Mouse (Mus musculus): Measurements from ENCODE around the gene Myh7b.

Gene Myh7b

DNA sequence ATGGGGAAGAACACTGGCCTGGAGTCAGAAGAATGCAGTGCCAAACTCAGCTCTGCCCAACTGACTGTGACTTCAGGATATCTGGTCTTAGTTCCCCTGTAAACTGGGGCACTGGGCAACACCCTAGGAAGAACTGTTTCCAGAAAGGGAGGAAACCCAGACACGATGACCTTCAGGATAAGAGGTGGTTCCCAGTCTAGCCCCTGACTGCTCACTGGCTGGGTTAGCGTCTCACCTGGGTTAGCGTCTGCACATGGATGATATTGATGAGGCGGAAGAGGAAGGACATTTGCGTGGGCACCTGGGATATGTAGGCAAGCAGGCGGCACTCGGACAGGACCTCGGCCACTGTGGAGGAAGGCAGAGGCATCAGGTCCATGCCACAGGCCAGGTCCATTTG lies 24.9 kb downstream of the Myh7b start:
- DNase-seq (ENCODE audit: low spot score), result no peak

DNA sequence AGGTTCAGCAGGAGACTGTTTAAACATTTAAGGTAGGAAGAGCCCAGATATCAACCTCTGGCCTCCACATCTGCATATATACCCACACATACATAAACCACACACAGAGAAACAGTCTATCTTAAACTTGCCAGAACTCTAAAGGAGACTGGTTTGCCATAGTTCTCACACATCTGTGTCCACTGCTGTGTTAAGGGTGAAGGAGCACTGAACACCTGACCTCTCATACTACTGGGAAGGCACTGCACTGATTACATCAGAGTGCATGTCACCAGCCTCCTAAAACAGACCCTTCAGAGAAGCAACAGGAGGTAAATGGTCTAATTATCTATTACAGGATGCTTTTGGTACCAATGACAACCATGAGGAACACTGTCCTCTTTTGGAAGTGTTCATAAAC lies 25.9 kb downstream of the Myh7b start:
- DNase-seq (ENCODE audit: low spot score), result no peak

DNA sequence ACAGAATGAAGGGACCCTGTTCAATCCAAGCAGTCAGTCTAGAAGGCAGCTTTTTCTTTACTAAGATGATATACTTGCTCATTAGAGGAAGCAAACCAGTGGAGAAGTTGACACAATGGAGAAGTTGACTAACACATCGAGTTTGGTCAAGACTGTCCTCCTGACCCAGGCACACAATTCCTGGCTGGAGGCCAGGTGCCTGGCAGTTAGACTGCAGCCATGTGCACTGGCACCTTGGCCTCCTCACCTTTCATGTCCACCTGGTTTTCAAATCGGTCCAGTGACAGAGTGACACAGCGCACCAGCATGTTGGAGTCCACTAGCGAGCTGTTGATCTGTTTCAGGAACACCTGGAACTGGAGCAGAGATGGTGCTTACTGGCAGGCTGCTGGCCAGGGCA lies 26.4 kb downstream of the Myh7b start:
- no peak for DNase-seq (ENCODE audit: low spot score)

DNA sequence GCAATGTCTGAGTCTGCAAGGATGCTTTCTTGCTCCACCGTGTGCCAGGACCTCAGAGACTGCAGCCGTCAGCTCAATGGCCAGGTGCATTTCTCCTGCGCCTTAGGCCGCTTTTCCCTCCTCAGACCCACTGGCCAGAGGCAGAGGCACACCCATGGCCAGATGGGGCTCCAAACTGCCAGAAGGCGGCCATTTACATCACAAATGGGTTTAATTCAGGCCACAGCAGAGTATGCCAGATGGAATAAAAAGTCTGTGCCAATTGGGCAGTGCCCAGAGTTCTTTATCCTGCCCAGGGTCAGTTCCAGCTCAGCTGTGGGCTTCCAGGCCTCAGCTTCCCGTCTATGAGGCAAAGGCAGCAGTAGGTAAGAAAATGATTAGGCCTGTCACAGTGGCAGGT lies 29.6 kb downstream of the Myh7b start:
- no peak for DNase-seq (ENCODE audit: low spot score)

DNA sequence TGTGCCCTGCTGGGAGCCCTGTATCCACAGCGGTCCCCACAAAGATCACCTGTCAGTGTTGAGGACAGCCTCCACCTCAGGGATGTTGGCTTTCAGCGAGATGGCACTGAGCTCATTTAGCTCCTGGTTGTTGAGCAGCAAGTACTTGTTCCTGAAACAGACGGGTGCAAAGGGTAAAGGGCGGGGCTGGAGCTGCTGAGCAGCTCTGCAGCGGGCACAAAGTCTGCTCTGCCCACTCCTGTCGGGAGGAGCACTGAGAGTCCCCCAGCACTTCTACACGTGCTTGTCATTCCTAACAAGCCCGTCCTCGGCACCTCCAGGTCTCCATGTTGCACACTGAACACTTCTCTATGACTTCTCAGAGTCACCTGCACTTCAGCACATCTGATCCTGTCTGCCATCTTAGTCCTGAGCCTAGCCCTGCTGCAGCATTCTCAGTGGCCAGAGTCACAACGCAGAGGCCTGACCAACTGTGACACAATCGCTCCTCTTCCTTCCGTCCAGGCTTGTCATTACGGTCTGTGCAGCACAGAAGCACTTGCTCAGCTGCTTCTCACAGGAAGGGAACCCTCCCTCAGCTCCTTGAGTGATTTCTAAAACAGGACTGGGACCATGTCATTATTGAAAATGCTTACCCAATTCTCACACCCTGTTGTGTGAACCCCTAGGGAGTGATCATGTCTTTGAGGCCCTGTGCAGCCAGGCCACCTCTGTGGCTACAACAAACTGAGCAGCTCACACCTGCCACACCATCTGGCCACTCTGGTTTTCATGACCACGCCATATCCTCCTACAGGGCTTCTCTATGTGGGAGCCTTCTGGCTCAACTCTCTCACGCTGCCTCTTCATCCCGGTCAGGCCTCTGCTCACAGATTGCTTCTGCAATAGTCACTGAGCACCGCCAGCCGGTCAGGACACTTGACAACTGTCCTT lies 30.8 kb downstream of the Myh7b start:
- no peak for DNase-seq (ENCODE audit: low spot score)

DNA sequence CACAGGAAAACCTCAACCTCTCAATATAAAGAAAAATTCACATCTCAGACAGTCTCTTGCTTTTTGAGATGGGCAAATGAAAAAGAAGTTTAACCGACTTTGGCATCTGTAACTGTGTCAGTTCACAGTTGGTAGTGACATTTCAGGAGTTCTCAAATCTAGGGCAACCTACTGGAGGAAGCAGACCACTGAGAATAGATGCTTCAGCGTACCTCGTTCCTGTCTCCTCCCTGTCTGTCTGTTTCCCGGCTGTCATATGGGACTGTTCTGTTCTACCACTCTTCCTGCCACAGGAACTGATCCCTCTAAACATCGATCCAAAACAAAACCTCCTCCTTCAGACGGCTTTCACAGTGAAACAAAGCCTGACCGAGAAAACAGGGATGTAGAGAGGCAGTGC lies 34.7 kb downstream of the Myh7b start:
- DNase-seq (ENCODE audit: low spot score), result no peak

DNA sequence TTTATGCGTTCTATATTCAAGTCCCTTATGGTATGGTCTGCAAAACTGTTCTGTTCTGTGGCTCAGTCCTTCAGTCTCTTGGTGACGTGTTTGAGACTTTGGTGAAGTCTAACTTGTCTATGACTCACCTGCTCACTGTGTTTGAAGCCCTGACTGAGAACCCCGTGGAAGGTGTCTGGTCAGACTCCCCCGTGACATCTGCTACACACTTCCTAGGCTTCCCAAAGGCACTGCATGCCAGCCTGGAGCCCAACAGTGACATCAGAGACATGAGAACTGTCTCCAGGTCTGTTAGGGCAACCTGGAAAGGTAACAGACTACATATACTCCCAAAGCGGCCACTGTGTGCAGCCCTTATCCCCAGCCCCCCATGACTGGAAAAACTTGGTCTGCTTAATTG lies 41.6 kb downstream of the Myh7b start:
- no peak for DNase-seq (ENCODE audit: low spot score)

DNA sequence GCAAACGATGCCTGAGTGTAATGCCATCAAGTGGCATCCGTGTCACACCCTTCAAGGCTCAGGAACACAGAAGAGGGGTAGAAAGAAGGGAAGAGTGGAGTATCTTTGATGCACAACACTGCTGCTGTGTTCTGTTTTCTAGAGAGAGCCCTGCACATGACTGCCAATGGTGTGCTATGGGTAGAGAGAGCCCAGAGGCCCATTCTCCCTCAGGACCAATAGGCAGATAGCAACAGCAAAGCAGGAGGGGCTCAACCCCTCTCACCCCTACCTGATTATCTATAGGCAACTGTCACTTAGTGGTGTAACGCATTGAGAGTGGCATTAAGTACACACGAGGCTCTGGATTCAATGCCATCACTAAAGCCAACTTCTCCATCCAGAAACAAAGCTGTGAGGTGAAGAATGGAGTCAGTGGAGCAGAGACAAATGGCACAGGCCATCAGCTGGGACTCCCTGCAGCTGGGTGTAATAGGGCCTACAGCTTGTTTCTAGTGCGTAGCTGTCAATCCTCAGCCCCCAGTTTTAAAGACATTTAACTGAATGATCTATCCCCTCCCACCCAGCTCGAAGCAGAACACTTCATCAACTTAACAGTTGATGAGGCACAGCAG lies 44.9 kb downstream of the Myh7b start:
- no peak for DNase-seq (ENCODE audit: low spot score)

DNA sequence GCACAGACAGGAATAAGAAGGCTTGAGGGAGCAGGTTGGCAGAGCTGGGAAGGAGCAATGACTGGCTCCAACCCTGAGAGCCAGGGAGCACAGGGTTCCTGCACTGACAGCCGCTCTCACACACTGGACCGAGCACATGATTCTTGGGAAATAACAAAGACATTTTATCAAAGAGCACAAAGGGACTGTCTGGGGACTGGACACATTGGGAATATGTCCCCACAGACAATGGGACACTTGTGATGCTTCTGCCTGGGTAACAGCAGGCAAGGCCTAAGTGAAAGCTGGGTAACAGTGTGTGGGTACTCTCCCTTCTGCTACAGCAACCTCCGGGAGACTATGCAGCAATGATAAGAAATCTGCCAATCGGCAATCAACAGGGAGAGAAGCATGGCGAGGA lies 51.4 kb downstream of the Myh7b start:
- no peak for DNase-seq (ENCODE audit: low spot score)

DNA sequence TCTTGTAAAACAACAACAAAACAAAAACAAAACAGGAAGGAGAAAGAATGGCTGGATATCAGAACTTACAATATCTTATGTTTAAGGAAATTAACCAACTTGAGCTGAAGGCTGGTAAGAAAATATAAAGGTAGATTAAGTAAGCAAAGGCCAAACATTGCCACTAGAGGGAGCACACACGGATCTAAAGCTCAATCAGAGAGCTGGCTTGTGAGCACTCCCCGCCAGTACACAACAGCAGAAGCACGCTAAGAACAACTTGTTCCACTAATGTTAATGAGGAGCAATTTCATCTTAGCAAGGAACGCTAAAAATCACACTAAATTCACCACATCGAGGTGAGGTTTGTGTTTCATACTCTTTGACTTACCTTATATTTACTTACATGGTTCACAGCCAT lies 52.1 kb downstream of the Myh7b start:
- no peak for DNase-seq (ENCODE audit: low spot score)

DNA sequence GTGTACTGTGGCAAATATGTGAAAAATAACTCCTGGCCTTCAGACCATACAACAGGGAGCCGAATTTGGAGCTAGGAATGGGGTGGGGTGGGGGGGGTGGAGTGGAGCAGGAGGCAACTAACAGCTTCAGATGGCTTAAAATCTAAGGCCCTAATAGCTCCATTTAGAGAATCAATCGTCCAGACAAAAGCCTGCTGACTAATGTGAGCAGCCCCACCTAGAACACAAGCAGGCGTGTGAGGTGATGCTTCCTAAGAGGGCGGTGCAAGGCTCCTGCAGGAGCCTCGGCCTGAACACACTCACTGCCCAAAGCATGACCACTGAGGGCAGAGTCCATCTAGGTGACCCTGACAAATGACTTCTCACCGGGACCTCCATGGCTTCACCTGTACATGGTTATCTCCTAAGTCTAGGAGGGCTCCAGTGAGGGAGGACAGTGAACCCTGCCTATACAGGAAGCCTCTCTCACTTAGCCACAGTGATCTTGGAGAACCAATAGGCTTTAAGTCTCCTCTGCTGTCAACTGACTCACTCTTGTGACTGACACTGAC lies 53.0 kb downstream of the Myh7b start:
- DNase-seq (ENCODE audit: low spot score), result no peak

DNA sequence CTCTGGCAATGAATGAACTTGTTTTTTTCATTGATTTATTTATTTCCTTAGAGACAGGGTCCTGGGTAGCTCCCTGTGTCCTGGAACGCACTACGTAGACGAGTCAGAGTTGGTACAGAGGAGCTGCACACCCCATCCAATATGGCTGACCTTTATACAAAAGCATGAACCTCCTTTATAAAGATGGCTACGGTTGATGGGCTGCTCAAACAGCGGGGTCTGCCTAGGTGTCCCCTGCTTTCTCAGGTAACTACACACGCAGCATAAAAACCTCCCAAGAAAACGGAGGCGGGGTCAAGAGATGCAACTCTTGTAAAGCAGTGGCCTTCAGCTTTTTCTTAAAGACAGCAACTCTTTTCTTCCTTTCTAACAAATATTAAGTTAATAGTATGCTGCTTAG lies 56.9 kb downstream of the Myh7b start:
- no peak for DNase-seq (ENCODE audit: low spot score)

DNA sequence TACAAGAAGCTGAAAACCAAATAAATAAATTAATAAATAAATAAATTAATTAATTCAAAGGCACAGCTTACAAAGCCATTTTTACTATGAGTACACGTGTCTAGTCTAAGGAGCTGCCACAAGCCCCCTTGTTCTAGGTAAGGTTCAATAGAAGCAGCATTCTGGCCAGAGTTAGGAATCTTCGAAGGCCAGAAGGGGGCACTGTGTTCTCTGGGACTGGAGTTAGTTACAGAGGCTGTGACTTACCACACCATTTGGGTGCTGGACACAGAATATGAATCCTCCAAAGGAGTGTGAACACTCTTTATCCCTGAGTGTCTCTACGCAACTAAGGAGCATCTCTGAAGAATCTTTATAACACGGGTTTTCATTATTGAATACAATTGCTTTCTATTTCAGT lies 57.4 kb downstream of the Myh7b start:
- DNase-seq (ENCODE audit: low spot score), result no peak

DNA sequence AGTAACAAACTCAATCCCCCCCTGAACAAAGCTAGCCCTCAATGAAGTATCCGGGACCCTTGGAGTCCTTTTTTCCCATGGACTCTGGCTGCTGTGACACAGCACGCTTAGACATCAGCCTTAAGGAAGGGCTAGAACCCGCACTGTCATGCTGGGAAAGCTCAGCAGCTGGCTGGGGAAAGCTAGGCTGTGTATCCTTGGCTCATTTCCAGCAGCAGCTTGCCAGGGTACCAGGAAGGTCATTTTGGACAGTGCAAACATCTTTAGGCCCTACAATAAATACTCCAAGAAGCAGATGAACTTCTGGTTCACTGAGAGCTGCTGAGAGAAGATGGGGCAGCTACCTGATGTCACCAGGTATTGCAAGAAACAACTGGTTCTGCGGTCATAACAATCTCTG lies 60.2 kb downstream of the Myh7b start:
- DNase-seq (ENCODE audit: low spot score), result no peak

DNA sequence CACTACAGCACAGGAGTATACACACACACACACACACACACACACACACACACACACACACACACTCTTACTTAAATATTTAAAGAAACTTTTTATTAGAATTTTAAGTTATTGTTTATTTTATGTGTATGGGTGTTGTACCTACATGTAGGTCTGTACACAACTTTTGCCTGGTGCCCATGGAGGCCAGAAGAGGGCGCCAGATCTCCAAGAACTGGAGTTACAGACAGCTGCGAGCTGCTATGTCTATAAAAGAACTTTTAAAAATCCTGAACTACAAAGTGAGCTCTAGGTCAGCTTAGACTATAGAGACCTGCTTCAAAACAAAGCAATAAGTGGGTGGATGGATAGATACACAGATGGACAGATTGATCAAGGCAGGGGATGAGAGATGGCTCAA lies 62.5 kb downstream of the Myh7b start:
- DNase-seq (ENCODE audit: low spot score), result no peak

DNA sequence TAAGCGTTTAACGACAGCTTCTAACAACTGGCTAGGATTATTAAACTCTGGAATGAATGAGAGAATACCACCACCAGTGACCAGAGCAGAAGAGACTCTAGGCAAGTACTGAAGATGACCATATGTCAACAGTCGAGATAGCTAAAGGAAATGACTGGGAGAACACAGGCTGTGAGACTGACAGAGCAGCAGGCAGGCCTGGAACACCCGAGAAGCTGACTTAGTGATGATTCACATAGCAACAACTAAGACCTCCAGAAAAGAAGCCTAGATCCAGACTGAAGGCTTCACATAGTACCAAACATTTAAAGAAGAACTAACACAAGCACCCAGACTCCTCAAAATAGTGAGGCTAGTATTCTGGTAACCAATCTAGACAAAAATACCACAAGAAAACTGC lies 64.1 kb downstream of the Myh7b start:
- no peak for DNase-seq (ENCODE audit: low spot score)

DNA sequence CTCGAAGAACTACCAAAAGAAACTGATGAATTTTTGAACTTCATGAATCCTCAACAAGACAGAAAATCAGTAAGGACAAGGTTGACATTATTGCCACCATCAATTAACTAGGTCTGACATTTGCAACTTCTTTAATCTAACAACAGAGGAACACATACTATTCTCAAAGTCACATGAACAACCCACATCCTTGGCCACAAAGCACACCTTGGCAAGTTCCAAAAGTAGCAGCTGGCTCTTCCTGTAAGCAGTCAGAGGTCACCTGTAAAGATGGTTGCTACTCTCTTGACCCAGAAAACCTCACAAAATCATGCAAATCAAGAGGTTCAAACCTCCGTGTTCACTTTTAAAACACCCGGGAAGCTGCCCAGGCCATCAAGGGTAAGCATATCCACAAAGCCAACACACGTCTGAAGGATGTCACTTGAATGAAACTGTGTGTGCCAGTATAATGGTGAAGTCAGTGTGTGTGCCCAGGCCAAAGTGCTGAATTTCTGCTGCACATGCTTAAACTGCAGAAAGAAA lies 68.6 kb downstream of the Myh7b start:
- DNase-seq (ENCODE audit: low spot score), result no peak

DNA sequence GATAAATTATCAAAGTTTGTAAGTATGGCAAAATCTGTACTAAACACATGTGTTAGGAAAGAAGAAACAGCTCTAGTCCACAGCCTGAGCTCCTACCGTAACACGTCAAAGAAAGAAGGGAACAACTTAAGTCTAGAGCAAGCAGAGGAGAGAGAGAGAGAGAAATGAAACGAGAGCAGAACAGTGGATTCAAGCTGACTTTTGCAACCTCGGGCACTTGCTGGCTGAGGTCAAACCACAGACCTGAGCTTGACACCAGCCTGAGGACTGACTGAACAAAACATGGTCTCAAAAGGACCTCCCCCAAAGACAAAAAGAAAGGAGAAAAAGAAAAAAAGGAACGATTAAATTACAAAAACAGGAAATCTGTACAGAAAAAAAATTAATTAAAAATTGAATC lies 69.6 kb downstream of the Myh7b start:
- DNase-seq (ENCODE audit: low spot score), result no peak

DNA sequence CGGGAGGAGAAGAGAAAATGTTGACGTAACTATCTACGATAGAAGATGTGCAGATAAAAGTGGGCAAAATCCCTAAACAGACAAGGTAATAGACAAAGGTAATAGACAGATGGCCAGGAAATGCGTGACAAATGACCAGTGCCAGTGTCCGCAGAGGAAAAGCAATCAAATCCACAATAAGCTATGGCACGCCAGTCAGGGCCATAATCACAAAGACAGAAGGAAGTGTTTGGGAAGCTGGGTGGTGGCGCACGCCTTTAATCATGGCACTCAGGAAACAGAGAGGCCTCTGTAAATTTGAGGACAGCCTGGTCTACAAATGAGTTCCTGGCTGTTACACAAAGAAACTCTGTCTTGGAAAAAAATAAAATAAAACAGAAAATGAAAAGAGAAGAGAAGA lies 70.2 kb downstream of the Myh7b start:
- DNase-seq (ENCODE audit: low spot score), result no peak

DNA sequence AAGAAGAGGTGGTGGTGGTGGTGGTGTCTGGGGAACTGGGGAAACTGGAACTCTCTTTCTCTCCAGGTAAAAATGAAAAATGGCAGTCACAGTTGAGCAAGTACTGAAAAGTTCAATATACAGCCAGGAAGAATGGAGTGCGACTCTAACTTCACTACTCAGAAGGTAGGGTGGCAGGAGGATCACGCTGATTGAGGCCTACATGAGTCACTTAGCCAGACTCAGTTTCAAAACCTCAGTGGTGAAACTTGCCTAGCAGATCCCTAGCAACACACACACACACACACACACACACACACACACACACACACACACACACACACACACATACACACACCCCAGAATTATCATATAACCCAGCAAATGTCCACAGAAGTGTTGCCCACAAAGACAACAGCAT lies 70.9 kb downstream of the Myh7b start:
- no peak for DNase-seq (ENCODE audit: low spot score)

DNA sequence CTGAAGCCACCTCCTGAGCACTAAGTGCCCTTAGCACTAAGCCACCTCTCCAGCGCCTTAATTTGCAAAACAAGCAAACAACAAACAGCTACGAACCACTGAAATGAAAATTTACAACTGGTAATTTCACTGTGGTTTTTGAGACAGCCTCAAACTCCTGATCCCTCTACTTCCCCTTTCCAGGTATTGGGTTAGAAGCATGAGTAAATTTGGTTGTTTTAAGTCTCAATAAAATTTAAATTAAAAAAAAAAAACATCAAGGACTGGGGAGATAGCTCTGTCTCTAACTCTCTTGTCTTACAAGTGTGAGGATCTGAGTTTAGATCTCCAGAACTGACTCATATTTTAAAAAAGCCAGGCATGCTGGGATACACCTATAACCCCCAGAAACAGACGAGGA lies 72.1 kb downstream of the Myh7b start:
- DNase-seq (ENCODE audit: low spot score), result no peak

DNA sequence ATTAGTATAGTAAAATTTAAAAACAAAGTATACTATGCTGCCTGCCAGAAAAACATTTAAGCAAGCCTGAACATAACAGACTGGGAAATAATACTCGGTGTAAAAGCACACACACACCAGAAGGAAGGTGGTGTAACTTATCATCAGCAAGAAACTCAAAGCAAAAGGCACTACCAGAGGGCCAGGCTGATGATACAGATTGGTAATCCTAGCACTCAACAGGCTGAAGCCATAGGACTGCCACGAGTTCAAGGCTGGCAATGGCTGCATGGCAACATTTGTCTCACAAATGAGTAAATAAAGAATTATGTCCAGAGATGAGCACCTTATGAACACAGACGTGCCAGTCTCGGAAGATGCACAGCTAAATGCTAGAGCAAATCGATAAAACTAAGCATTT lies 72.8 kb downstream of the Myh7b start:
- DNase-seq (ENCODE audit: low spot score), result no peak

All from ovary, postnatal 10 days (tissue).